Mouse (Mus musculus) natural killer cell, adult 2 months (primary cell): Measurements from ENCODE around the gene Ube3a.

Source experiments
- DNase-seq, 2 experiments: peaks; one replicate each; pipeline ENCODE4 v3.0.0; 2022; ENCODE audit warnings: low spot score in 2 of 2

The Ube3a gene

GRCm38 (mm10) chr7:59228045-59228865 lies at the start of gene Ube3a:
Gene Ube3a, plus strand, starts transcription at chr7:59228750.
- peak; percentile 95 to 97 for DNase-seq

- DNase-seq, result no peak
Observed at GRCm38 (mm10) chr7:59192831-59193230, 35.7 kb upstream of the Ube3a start.

- no peak for DNase-seq
Observed at GRCm38 (mm10) chr7:59214911-59215310, 13.6 kb upstream of the Ube3a start.

- DNase-seq, result no peak
Observed at GRCm38 (mm10) chr7:59221244-59221643, 7.3 kb upstream of the Ube3a start.

- DNase-seq, result no peak
Observed at GRCm38 (mm10) chr7:59228866-59229182, 274 bp downstream of the Ube3a start.

- DNase-seq, result peak in 1 of 2 experiments; percentile 45
Observed at GRCm38 (mm10) chr7:59229183-59229911, 797 bp downstream of the Ube3a start.

- DNase-seq, result no peak
Observed at GRCm38 (mm10) chr7:59230304-59230703, 1.8 kb downstream of the Ube3a start.

- no peak for DNase-seq
Observed at GRCm38 (mm10) chr7:59230768-59231167, 2.2 kb downstream of the Ube3a start.

GRCm38 (mm10) chr7:59231960-59232359 lies 3.4 kb downstream of the Ube3a start:
- DNase-seq, result no peak

- DNase-seq, result no peak
Observed at GRCm38 (mm10) chr7:59234773-59235401, 6.3 kb downstream of the Ube3a start.

GRCm38 (mm10) chr7:59243257-59243656 lies 14.7 kb downstream of the Ube3a start:
- DNase-seq, result no peak

- DNase-seq, result no peak
Observed at GRCm38 (mm10) chr7:59245541-59245940, 17.0 kb downstream of the Ube3a start.

- DNase-seq, result no peak
Observed at GRCm38 (mm10) chr7:59253373-59253772, 24.8 kb downstream of the Ube3a start.

- no peak for DNase-seq
Observed at GRCm38 (mm10) chr7:59265538-59265937, 37.0 kb downstream of the Ube3a start.

GRCm38 (mm10) chr7:59271775-59272174 lies 43.2 kb downstream of the Ube3a start:
- no peak for DNase-seq

GRCm38 (mm10) chr7:59312576-59312975 lies 84.0 kb downstream of the Ube3a start:
- no peak for DNase-seq

- no peak for DNase-seq
Observed at GRCm38 (mm10) chr7:59322759-59323158, 94.2 kb downstream of the Ube3a start.
